14 mouse cellular contexts compared by ENCODE assay signal in genomic region chr2:153033545-153034230, GRCm38 (mm10). TPM values are rescaled to one million over a fixed set of nuclear protein-coding genes. Genes with fewer than 3 reads are reported as not detected.
DNase-seq lines count a peak whose midpoint lies in the region; ATAC-seq lines count a peak whose summit lies in the region.
"Had no signal": no experiment of that assay in that cellular context is flagged by ENCODE, and none has a peak within 500 bp of the region (broad histone marks: within the 10 kb centered on the region; RNA-seq: fewer than 3 reads in every experiment).

No protein-coding gene starts in this region.

- peaks cover 3% of the 10 kb centered on the region; the same call in 1 of the 2 replicates for H3K4me1 ChIP-seq in neural tube, embryonic 11.5 days (ENCODE audit: control insufficient read depth, insufficient read depth, low read length)
- H3K4me1 ChIP-seq in forebrain, embryonic 15.5 days = peaks cover 75% of the 10 kb centered on the region
- peaks cover 8% of the 10 kb centered on the region; the same call in 1 of the 2 replicates for H3K4me1 ChIP-seq in midbrain, embryonic 11.5 days (ENCODE audit: control insufficient read depth, insufficient read depth, low read length)
- H3K4me1 ChIP-seq in limb, embryonic 10.5 days = peaks cover 15% of the 10 kb centered on the region

- H3K9me3 ChIP-seq in neural tube, embryonic 11.5 days (ENCODE audit: control insufficient read depth, low read length) = no peaks in the 10 kb centered on the region
- no peaks in the 10 kb centered on the region for H3K9me3 ChIP-seq in forebrain, embryonic 15.5 days
- no peaks in the 10 kb centered on the region for H3K9me3 ChIP-seq in midbrain, embryonic 11.5 days (ENCODE audit: control insufficient read depth, low read length)
- no peaks in the 10 kb centered on the region for H3K9me3 ChIP-seq in limb, embryonic 10.5 days (replicated peaks)
- H3K9me3 ChIP-seq: liver, embryonic 12.5 days had no signal

- no peaks in the 10 kb centered on the region for H3K36me3 ChIP-seq in neural tube, embryonic 11.5 days (ENCODE audit: control insufficient read depth, insufficient read depth, low read length)
- H3K36me3 ChIP-seq in forebrain, embryonic 15.5 days = no peaks in the 10 kb centered on the region
- no peaks in the 10 kb centered on the region for H3K36me3 ChIP-seq in midbrain, embryonic 11.5 days (ENCODE audit: control insufficient read depth, insufficient read depth, low read length)
- no peaks in the 10 kb centered on the region for H3K36me3 ChIP-seq in limb, embryonic 10.5 days
- H3K36me3 ChIP-seq: liver, embryonic 12.5 days had no signal

- DNase-seq in neural tube, embryonic 11.5 days (ENCODE audit: low spot score) = no peak
- no peak for DNase-seq in neural tube, embryonic 10.5 days (ENCODE audit: extremely low spot score, low spot score)
- no peak for DNase-seq in midbrain, embryonic 11.5 days (ENCODE audit: low spot score, missing footprints)
- DNase-seq in layer of hippocampus, postnatal 36 days = no peak
- no peak for DNase-seq in limb, embryonic 10.5 days (ENCODE audit: low spot score)
- DNase-seq: gastrocnemius, adult 2 months; heart, postnatal 36 days; lung, postnatal 10 days; thymus, postnatal 14 days had no signal

- H3K4me3 ChIP-seq in neural tube, embryonic 11.5 days (ENCODE audit: low read depth, low read length) = peak overlapping the region; percentile 51
- H3K4me3 ChIP-seq in forebrain, embryonic 15.5 days = peak overlapping the region; percentile 53
- H3K4me3 ChIP-seq in midbrain, embryonic 11.5 days (ENCODE audit: low read depth, low read length) = peak overlapping the region; percentile 57
- no peak overlapping the region for H3K4me3 ChIP-seq in limb, embryonic 10.5 days
- H3K4me3 ChIP-seq: gastrocnemius, adult 2 months; liver, embryonic 12.5 days had no signal

- 75% methylated on average over 5 of the region's 5 CpGs for WGBS in neural tube, embryonic 11.5 days
- WGBS in forebrain, embryonic 15.5 days = 58% methylated on average over 5 of the region's 5 CpGs
- WGBS in midbrain, embryonic 11.5 days = 69% methylated on average over 5 of the region's 5 CpGs
- WGBS in limb, embryonic 10.5 days = 74% methylated on average over 5 of the region's 5 CpGs

- H3K4me2 ChIP-seq in neural tube, embryonic 11.5 days (ENCODE audit: low read depth) = peak overlapping the region; percentile 64
- H3K4me2 ChIP-seq in forebrain, embryonic 15.5 days (replicated peaks) = peak overlapping the region; percentile 67
- H3K4me2 ChIP-seq in midbrain, embryonic 11.5 days = peak overlapping the region; percentile 77
- H3K4me2 ChIP-seq: liver, embryonic 12.5 days had no signal

- ATAC-seq in neural tube, embryonic 11.5 days (ENCODE audit: insufficient read depth, low FRiP score, low TSS enrichment) = no peak
- ATAC-seq in forebrain, embryonic 15.5 days (replicated peaks) = no peak
- no peak for ATAC-seq in midbrain, embryonic 11.5 days (ENCODE audit: low FRiP score)
- no peak for ATAC-seq in inflammation-experienced regulatory T-cells, adult 6 months
- ATAC-seq: liver, embryonic 12.5 days had no signal

- peaks cover 21% of the 10 kb centered on the region for H3K27me3 ChIP-seq in neural tube, embryonic 11.5 days (ENCODE audit: control insufficient read depth, insufficient read depth, low read length)
- H3K27me3 ChIP-seq in forebrain, embryonic 15.5 days = peaks cover 6% of the 10 kb centered on the region; the same call in 1 of the 2 replicates
- H3K27me3 ChIP-seq in midbrain, embryonic 11.5 days (ENCODE audit: control insufficient read depth, insufficient read depth, low read length) = peaks cover 23% of the 10 kb centered on the region
- peaks cover 65% of the 10 kb centered on the region for H3K27me3 ChIP-seq in limb, embryonic 10.5 days (ENCODE audit: low read depth, poor library complexity, severe bottlenecking)

- H3K27ac ChIP-seq in neural tube, embryonic 11.5 days (ENCODE audit: low read depth, low read length) = no peak overlapping the region
- H3K27ac ChIP-seq in forebrain, embryonic 15.5 days (replicated peaks) = peak overlapping the region; percentile 61
- H3K27ac ChIP-seq in midbrain, embryonic 11.5 days (ENCODE audit: low read depth, low read length) = no peak overlapping the region
- no peak overlapping the region for H3K27ac ChIP-seq in limb, embryonic 10.5 days
- H3K27ac ChIP-seq: gastrocnemius, adult 2 months; kidney, postnatal 0 days; liver, embryonic 12.5 days had no signal

- H3K9ac ChIP-seq in neural tube, embryonic 11.5 days (ENCODE audit: low read length) = no peak overlapping the region
- peak overlapping the region; percentile 77 for H3K9ac ChIP-seq in forebrain, embryonic 15.5 days (replicated peaks)
- 0 out of 2 replicates have a peak overlapping the region, but pooled peaks have one; percentile 16 for H3K9ac ChIP-seq in midbrain, embryonic 11.5 days (ENCODE audit: low read length)
- H3K9ac ChIP-seq: liver, embryonic 12.5 days had no signal

RNA-seq across cellular contexts. Expression of gene Xkr7, which starts 2.0 kb away (rescaled TPM):
- polyA plus RNA-seq in neural tube, embryonic 11.5 days (2014; fragmentation: Nextera tagmentation; extraction: Ambion mirVana) = 0.59 and 0.99 TPM in 2 replicates
- 1.9 and 2.0 TPM in 2 replicates for polyA plus RNA-seq in forebrain, embryonic 15.5 days (2015; fragmentation: Nextera tagmentation; extraction: Ambion mirVana)
- polyA plus RNA-seq in midbrain, embryonic 11.5 days (2014; fragmentation: Nextera tagmentation; extraction: Ambion mirVana) = 0.40 and 0.52 TPM in 2 replicates
- not detected for polyA plus RNA-seq in inflammation-experienced regulatory T-cells, adult 6 months (2017; shearing (Covaris generic))
- 1 to 10 TPM; 1.8 to 1.9 TPM for total RNA-seq in layer of hippocampus, postnatal 36 days (2021)
- polyA plus RNA-seq in limb, embryonic 10.5 days (2016; fragmentation: Nextera tagmentation; extraction: Ambion mirVana) = not detected in 2 replicates
- total RNA-seq: gastrocnemius, adult 2 months; heart, postnatal 36 days; monocyte, adult 5-6 weeks had no signal
- polyA plus RNA-seq: kidney, postnatal 0 days; liver, embryonic 12.5 days had no signal

RNA-seq across cellular contexts. Expression of gene Pdrg1, which starts 18.5 kb away (rescaled TPM):
- polyA plus RNA-seq in neural tube, embryonic 11.5 days (2014; fragmentation: Nextera tagmentation; extraction: Ambion mirVana) = 84.9 and 102 TPM in 2 replicates
- polyA plus RNA-seq in forebrain, embryonic 15.5 days (2015; fragmentation: Nextera tagmentation; extraction: Ambion mirVana) = 188 and 189 TPM in 2 replicates
- 83.9 and 88.7 TPM in 2 replicates for polyA plus RNA-seq in midbrain, embryonic 11.5 days (2014; fragmentation: Nextera tagmentation; extraction: Ambion mirVana)
- polyA plus RNA-seq in inflammation-experienced regulatory T-cells, adult 6 months (2017; shearing (Covaris generic)) = 100 to 1,000 TPM; 149 to 191 (median 188) TPM
- 10 to 100 TPM; 36.7 to 44.0 TPM for total RNA-seq in layer of hippocampus, postnatal 36 days (2021)
- polyA plus RNA-seq in limb, embryonic 10.5 days (2016; fragmentation: Nextera tagmentation; extraction: Ambion mirVana) = 82.6 and 92.5 TPM in 2 replicates

RNA-seq across cellular contexts. Expression of gene Ccm2l, which starts 32.1 kb away (rescaled TPM):
- polyA plus RNA-seq in neural tube, embryonic 11.5 days (2014; fragmentation: Nextera tagmentation; extraction: Ambion mirVana) = 1.4 and 1.5 TPM in 2 replicates
- 0.98 and 1.1 TPM in 2 replicates for polyA plus RNA-seq in forebrain, embryonic 15.5 days (2015; fragmentation: Nextera tagmentation; extraction: Ambion mirVana)
- polyA plus RNA-seq in midbrain, embryonic 11.5 days (2014; fragmentation: Nextera tagmentation; extraction: Ambion mirVana) = 1.2 and 2.1 TPM in 2 replicates
- not detected for polyA plus RNA-seq in inflammation-experienced regulatory T-cells, adult 6 months (2017; shearing (Covaris generic))
- total RNA-seq in layer of hippocampus, postnatal 36 days (2021) = 1 to 10 TPM; 3.9 to 5.2 TPM
- polyA plus RNA-seq in limb, embryonic 10.5 days (2016; fragmentation: Nextera tagmentation; extraction: Ambion mirVana) = 1.5 and 1.7 TPM in 2 replicates
- total RNA-seq: monocyte, adult 5-6 weeks had no signal
